Mouse (Mus musculus) left cerebral cortex, adult 11 months (tissue): ENCODE measurements around the gene Sytl3.

Experiments
- DNase-seq: peaks from one replicate; pipeline ENCODE4 v3.0.0; 2022; ENCODE audit warnings: low spot score

The Sytl3 gene

DNA sequence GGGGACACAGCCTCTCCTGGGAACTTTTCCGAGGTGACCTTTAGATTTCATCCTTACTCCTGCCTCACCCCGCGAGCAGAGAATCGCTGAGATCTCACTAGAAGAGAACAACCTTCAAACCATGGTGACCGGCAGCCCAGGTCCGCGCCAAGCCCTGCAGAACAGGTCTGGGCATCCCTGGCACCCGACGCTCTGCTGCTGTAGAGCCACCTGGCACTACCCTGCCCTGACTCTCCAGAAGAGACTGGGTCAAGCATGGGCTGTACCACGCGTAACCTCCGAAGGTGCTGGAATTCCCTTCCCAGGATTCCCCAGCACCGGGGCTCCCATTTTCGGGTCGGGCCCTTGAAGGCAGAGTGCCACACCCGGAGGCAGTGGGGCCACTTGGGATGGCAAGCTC lies 99.0 kb downstream of the Sytl3 start:
- no peak for DNase-seq

- no peak for DNase-seq
Observed at GRCm38 (mm10) chr17:6758845-6759244, 100.0 kb downstream of the Sytl3 start.

GRCm38 (mm10) chr17:6759717-6760292 lies 100.9 kb downstream of the Sytl3 start:
- no peak for DNase-seq

- no peak for DNase-seq
Observed at GRCm38 (mm10) chr17:6763513-6764226, 104.8 kb downstream of the Sytl3 start.

DNA sequence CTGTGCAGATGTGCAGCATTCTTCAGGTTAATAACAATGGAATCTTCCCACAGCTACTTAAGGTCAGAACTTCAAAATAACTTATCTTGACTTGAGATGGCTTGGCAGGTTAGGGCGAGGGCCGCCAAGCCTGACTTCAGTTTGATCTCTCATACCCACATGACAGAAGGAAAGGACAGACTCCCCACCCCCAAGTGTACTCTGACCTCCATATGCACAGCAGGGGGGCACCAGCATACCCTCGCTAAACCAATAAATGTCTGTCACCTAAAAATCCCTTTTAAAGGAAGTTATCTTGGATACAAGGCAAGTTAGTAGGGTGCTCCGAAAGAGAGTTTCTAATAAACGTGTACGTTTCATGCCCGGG lies 105.3 kb downstream of the Sytl3 start:
- DNase-seq: no peak

DNA sequence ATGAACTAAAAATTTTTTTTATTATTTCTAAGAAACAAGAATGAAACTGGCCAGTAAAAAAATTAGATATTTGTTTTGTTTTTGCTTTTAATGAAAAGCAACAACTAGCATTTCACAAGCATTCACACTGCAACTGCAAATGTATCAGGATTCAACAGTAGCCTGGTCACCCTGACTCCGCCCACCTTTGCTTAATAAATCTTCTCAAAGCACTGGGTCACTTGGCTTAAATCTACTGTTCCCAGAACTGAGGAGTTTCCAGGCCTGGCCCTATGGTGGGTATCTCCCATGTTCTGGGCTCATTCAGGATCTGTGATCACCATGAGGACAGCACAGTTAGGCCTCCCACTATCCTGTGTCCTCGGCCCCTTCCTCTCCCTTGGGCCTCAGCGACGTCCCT lies 105.8 kb downstream of the Sytl3 start:
- no peak for DNase-seq

GRCm38 (mm10) chr17:6765886-6766285 lies 107.0 kb downstream of the Sytl3 start:
- DNase-seq: no peak

DNA sequence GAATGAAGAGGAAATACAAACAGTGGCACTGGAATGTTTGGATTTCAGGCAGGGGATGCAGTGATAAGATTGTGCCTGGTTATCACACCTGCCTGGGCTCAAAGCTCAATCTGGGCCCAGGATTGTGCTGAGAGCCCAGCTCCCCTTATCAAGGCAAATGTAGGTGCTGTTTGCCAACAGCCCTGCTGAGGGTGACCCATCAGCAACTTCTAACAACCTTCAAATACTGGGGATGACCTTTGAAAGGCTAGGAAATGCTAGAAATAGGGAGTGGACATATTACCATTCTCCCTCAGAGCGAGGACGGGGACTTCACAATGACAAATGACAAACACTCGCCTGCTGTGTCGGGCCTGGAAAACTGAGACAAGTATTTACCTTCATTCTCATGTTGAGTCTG lies 107.9 kb downstream of the Sytl3 start:
- no peak for DNase-seq

- DNase-seq: no peak
Observed at GRCm38 (mm10) chr17:6767771-6768170, 108.9 kb downstream of the Sytl3 start.

GRCm38 (mm10) chr17:6768301-6768788 lies 109.5 kb downstream of the Sytl3 start:
- no peak for DNase-seq

DNA sequence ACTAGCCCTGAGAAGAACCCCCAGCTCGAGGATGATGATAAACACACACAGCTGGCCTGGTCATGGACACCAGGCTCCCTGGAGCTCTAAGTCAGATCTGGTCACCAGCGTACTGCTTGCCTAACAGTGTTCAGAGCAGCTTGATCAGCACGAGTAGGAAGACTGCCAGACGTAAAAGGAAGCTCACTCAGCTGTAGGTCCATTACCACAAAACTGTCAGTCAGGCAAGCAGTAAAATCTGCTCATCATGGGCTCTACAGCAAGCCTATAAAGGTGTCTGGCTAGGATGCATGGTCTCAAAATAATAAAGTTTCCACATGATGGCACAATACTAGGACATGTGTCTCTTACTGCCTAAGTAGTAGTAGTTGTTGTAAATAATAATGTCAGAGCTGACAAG lies 110.7 kb downstream of the Sytl3 start:
- no peak for DNase-seq

GRCm38 (mm10) chr17:6771661-6772489 lies 113.0 kb downstream of the Sytl3 start:
- DNase-seq: no peak

- DNase-seq: no peak
Observed at GRCm38 (mm10) chr17:6772490-6772773, 113.5 kb downstream of the Sytl3 start.

DNA sequence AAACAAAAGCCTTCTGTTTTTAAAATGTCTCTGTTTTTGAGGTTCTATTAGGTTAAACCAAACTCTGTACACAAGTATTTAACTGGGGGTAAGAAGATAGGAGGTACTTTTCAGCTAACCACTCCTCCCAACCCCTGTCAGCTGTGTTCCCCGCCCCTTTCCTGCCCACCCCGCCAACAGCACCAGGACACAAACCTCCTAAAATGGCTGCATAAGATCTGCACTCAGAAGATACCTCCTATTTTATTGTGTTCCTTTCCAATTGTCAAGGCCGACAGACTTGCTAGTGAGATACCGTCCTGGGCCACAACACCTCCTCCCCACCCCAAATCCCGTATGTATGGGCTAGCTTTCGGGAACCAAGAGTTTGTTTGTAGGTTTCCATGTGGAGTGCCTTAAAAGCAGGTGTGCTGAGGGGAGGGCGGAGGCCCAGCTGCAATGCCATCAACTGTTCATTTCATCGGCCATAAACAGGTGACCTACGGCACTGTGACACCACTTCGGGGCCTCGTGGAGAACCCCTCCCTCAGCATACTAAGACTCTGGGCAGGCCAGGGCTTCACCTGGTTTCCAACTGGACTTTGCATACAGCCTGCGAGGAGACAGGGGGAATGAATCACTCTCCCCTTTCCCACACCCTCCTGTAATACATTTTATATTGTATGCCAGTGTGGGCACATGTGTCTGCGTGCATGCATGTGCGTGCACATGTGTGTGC lies 114.5 kb downstream of the Sytl3 start:
- no peak for DNase-seq

- no peak for DNase-seq
Observed at GRCm38 (mm10) chr17:6775221-6775620, 116.3 kb downstream of the Sytl3 start.

DNA sequence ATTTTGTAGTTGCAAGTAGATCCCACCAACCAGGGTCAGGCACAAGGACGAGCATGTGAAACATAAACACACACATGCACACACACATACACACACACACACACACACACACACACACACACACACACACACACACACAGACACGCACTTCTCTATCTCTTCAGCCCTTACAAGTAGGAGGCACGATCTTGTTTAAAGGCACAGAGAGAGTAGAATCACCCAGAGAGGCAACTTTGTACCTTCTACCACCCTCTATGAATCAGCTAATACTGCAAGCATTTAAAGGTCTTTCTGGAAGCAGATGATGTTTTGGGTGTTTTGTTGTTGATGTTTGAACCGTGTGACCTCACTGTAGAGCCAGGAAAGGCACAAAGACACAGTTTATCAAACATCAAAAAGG lies 116.8 kb downstream of the Sytl3 start:
- DNase-seq: no peak

- no peak for DNase-seq
Observed at GRCm38 (mm10) chr17:6776123-6776522, 117.2 kb downstream of the Sytl3 start.

DNA sequence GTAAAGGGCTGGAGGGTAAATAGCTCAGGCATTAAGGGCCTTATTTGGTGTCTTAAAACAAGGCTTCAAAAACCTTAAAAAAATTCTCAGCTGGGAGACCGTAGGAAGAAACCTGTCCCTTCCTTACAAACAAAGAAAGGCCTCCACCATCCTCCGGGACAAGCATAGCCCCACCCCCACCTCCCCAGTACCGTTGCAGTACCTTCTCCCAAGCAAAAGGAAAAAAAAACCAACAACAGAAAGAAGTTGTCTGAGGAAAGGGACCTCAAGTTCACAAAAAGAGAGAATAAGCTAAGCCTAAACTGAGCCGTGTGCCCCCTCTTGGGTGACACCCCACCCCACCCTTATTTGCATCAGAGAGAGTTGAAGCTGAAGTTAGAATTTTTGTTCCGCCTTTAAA lies 117.7 kb downstream of the Sytl3 start:
- no peak for DNase-seq

- DNase-seq: no peak
Observed at GRCm38 (mm10) chr17:6777061-6777460, 118.2 kb downstream of the Sytl3 start.

DNA sequence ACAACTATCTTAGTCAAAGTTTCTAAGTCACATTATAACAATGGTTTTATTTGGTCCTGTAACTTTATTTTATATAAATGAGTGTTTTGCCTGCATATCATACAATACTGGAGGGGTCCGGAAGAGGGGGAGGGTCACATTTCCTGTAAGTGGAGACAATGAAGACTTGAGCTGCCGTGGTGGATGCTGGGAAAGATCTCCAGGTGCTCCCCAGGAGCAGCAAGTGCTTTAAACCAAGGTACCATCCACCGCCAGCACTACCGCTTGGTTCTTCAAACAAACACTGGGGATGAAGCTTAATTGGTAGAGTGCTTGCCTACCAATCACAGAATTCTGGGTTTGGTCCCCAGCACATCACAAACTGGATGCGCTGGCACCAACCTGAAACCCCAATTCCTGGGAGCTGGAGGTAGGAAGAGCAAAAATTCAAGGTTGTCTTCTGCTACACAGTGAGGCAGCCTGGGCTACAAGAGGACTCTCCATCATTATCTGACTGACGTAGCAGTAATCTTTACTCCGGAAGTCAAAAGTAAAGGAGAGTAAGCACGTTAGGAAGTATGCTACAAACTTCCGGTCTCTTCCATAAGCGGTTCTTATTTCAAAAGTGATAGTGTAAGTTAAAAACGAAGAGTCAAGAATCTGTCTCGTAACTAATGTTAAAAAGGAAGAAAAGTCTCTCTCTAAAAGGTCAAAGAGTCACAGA lies 118.9 kb downstream of the Sytl3 start:
- no peak for DNase-seq

- DNase-seq: no peak
Observed at GRCm38 (mm10) chr17:6778332-6778683, 119.4 kb downstream of the Sytl3 start.
